Mouse (Mus musculus) thymus, adult 2 months (tissue): ENCODE results near the gene Pde4d. TPM values are rescaled to one million over a fixed set of nuclear protein-coding genes. Genes with fewer than 3 reads are reported as not detected.

Source experiments
- DNase-seq: peaks from one replicate; pipeline ENCODE4 v3.0.0; 2021
- H3K27ac ChIP-seq: fragments of 200-500 bp; 2 replicates; pipeline ENCODE4 v1.5.1; 2012; ENCODE audit warnings: low read length, control low read depth; ENCODE audit not compliant: control insufficient read depth, insufficient read depth
- H3K27me3 ChIP-seq: fragments of 200-500 bp; 2 replicates; pipeline ENCODE4 v1.6.1; 2012; ENCODE audit warnings: mild to moderate bottlenecking, low read length, moderate library complexity, mixed read lengths; ENCODE audit not compliant: control insufficient read depth, insufficient read depth
- H3K36me3 ChIP-seq: fragments of 200-500 bp; 2 replicates; pipeline ENCODE4 v1.6.1; 2012; ENCODE audit warnings: mild to moderate bottlenecking, low read length, moderate library complexity; ENCODE audit not compliant: control insufficient read depth, insufficient read depth
- H3K4me1 ChIP-seq: fragments of 200-500 bp; replicated peaks from 2 replicates; pipeline ENCODE4 v1.6.1; 2012; ENCODE audit warnings: low read length; ENCODE audit not compliant: control insufficient read depth, insufficient read depth
- H3K4me3 ChIP-seq: fragments of 200-500 bp; 2 replicates; pipeline ENCODE4 v1.5.1; 2012; ENCODE audit warnings: mild to moderate bottlenecking, low read length, control low read depth, moderate library complexity; ENCODE audit not compliant: control insufficient read depth, insufficient read depth
- CTCF ChIP-seq: fragments of 200-500 bp; IDR thresholded peaks from 2 replicates; pipeline ENCODE4 v1.5.1; 2012; ENCODE audit warnings: mild to moderate bottlenecking, control low read depth, low read length, moderate library complexity, borderline replicate concordance; ENCODE audit not compliant: control insufficient read depth, poor library complexity, insufficient read depth; ENCODE audit errors: extremely low read depth
- POLR2A ChIP-seq: fragments of 200-500 bp; IDR thresholded peaks from 2 replicates; pipeline ENCODE4 v1.6.1; 2012; ENCODE audit warnings: mild to moderate bottlenecking, low read length, control low read depth, moderate library complexity; ENCODE audit not compliant: control insufficient read depth, poor library complexity, insufficient read depth; ENCODE audit errors: extremely low read depth
- WGBS: fragments of 180-500 bp; shearing (Covaris S2); methylation state at CpG from one replicate; pipeline ENCODE4 v1.1.7; 2018; 5-methylcytosine and 5-hydroxymethylcytosine counted together
- polyA plus RNA-seq: library from polyadenylated mRNA; depleted of rRNA; stranded (reverse); fragments of >200 nt; gene quantifications from 2 replicates; pipeline ENCODE4 v1.2.3, GENCODE M21; 2012

Gene Pde4d
- polyA plus RNA-seq, 1 experiment: 35.2 TPM

DNA sequence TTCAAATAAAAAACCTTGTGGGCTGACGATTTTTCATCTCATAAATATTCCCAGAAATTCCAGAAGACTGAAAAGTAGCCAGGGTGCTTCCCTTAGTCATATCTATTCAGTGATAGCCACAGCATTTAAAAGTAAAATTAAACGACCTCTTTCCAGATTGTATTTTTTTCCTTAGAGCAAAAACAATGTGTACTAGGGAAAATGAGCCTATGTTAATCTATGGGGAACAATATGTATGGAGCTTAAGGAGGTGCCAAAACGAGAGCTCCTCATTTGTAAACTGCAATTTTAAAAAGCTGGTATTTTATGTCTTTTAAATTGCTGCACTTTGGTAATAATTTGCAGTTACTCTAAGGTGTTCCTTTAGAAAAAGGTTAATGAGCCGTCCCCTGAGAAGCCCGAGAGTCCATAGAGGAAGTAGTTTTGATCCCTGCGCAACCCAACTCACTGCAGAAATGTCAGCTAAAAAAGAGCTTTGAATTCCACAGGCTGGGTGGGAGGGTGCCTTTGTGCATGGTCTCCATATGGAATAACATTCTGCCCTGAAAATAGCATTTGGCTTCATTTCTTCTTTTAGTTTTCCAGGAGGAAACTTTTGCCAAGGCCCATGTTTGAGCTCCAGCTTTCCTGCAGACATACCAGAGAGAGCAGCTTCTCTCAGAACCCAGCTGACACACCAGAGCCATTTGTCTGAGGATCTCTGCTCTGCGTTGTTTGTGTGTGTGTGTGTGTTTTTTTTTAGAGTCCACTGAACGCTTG lies 1222.0 kb downstream of the Pde4d start:
- Histone ChIP-seq H3K36me3 (no peaks in the 10 kb centered on the region), H3K27me3 (no peaks in the 10 kb centered on the region), H3K27ac (no peak overlapping the region), H3K4me1 (no peaks in the 10 kb centered on the region), H3K4me3 (no peak overlapping the region)
- WGBS: 88% methylated on average over 8 of the region's 8 CpGs
- no peak for DNase-seq
- TF ChIP-seq POLR2A (no peak), CTCF (no peak)

DNA sequence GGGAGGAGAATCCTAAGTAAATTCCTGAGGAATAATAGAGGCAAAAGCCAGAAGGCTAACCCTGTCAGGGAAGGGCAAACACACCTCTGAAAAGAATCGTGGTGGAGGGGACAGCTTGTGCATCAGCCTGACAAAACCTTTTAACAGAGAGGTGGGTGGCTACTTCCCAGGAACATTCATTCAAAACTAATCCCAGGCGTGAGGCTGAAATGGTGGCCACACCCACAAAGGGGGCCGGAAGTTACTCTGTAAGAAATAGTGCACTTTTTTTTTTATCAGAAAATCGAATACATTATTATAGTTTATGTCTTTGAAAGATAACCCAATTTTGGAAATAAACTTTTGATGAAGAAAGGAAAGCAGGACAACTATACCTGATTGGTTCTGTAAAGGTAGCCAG lies 1227.3 kb downstream of the Pde4d start:
- no peak for TF ChIP-seq POLR2A
- TF ChIP-seq CTCF: no peak
- Histone ChIP-seq H3K4me3 (no peak overlapping the region), H3K4me1 (no peaks in the 10 kb centered on the region), H3K27me3 (no peaks in the 10 kb centered on the region), H3K27ac (no peak overlapping the region), H3K36me3 (no peaks in the 10 kb centered on the region)
- no peak for DNase-seq
- WGBS: 86% methylated on average over 4 of the region's 4 CpGs

DNA sequence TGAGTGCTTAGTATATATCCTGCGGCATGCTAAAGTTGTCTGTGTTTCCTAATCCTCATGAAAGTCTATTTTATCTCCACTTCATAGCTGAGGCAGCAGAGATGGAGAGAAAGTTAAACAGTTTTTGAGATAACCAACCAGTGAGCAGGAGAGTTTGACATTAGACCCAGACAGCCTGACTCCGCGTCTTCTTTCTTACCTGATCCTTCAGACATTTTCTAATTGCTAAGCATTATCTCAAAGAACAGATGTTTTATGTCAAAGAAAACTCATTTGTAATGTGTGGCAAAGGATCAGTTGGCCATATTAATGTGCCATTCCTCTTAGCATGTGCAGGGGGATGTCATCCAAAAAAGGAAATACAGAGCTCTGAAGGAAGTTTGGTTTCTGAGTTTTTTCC lies 1227.9 kb downstream of the Pde4d start:
- DNase-seq: no peak
- 98% methylated on average over 3 of the region's 3 CpGs for WGBS

DNA sequence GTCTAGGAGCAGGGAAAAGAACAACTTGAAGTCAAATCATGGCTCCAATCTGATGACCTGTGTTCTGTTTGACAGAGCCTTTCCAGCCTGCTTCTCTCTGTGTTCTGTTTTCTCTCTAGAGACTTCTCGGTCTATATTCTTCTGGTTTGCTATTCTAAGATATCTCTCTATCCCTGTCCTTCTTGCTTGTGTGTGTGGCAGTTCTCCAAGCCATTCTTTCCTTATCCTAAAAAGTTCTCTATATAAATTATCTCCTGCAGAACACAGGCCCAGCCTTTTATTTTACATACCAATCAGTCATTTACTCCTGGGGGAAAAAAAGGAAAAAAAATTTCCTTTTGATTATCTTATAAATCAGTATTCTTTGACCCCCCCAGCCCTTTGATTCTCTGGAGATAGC lies 1229.2 kb downstream of the Pde4d start:
- 94% methylated on average over 1 of the region's 1 CpGs for WGBS
- no peaks in the 10 kb centered on the region for H3K27me3 ChIP-seq
- no peaks in the 10 kb centered on the region for H3K4me1 ChIP-seq
- H3K4me3 ChIP-seq: no peak overlapping the region
- TF ChIP-seq POLR2A (no peak), CTCF (no peak)
- H3K27ac ChIP-seq: no peak overlapping the region
- no peak for DNase-seq
- H3K36me3 ChIP-seq: no peaks in the 10 kb centered on the region

More for the DNA sequence above, 1227.9 kb downstream of the Pde4d start:
- H3K36me3 ChIP-seq: no peaks in the 10 kb centered on the region
- no peak overlapping the region for H3K4me3 ChIP-seq
- H3K27me3 ChIP-seq: no peaks in the 10 kb centered on the region
- no peak overlapping the region for H3K27ac ChIP-seq
- H3K4me1 ChIP-seq: no peaks in the 10 kb centered on the region
- TF ChIP-seq CTCF (no peak), POLR2A (no peak)

DNA sequence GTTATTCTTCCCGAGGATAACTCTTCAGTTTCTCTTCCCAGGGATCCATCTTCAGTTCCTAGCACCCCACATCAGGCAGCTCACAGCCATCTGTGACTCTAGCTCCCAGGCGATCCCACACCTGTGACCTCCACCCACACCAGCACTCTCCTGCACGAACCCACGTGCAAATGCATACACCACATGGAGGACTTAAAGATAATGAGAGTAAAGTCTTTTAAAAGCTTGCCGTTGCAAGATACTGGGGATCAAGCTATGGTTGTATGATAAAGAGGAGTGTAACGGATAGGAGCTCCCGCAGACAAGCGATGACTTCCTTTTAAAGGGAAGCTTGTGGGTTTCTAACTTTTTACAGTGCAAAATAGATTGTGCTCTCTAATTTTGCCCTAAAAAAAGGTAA lies 1230.5 kb downstream of the Pde4d start:
- no peak for DNase-seq
- H3K4me3 ChIP-seq: no peak overlapping the region
- peaks cover 1% of the 10 kb centered on the region; the same call in 1 of the 2 replicates for H3K4me1 ChIP-seq
- 90% methylated on average over 8 of the region's 8 CpGs for WGBS
- TF ChIP-seq CTCF (no peak), POLR2A (no peak)
- H3K27me3 ChIP-seq: no peaks in the 10 kb centered on the region
- no peaks in the 10 kb centered on the region for H3K36me3 ChIP-seq
- H3K27ac ChIP-seq: no peak overlapping the region

DNA sequence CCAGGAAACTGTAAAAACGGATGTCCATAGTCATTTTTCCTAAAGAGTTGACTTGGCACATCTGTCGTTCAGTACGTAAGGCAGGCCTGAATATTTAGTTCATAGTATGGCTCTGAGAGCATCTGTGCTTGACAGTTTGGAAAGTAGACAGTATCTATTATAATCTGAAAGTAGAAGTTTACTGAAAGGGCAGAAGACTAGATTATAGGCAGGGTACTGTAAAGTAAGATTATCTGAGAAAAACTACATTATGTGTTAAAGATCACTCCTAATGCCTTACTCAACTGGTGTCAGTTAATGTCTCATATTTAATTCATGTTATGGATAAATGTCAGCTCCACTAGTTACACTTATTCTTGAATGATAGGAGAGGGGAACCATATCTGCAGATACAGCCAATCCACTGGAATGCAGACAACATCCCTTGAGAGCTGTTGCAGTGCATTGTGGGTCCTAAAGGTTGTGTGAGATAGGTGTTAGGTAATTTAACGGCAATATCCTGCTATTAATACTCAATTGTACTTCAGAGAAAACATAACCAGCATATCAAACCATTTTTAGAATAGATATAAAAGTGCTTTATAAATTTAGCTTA lies 1232.0 kb downstream of the Pde4d start:
- TF ChIP-seq CTCF (no peak), POLR2A (no peak)
- Histone ChIP-seq H3K27me3 (no peaks in the 10 kb centered on the region), H3K4me1 (peaks cover 4% of the 10 kb centered on the region; the same call in 1 of the 2 replicates), H3K27ac (no peak overlapping the region), H3K36me3 (no peaks in the 10 kb centered on the region), H3K4me3 (no peak overlapping the region)
- no peak for DNase-seq
- 90% methylated on average over 4 of the region's 4 CpGs for WGBS

DNA sequence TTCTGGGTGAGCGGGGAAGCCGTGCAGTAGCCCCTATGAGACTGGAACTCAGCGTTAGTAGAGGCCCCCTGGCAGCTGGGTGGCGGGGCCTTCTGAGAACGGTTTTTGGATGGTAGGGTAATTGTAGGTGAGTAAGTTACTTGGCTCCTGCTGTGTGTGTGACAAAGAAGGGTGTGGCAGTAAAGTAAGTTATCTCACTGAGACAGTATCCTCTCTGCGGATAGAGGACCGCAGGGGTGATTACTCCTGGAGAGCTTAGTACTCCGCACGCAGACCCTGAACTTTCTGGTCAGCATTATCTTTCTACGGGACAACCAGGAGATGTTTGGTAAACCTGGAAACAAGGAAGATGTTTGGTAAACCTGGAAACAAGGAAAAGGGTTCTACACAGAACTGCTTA lies 1233.3 kb downstream of the Pde4d start:
- DNase-seq: no peak
- Histone ChIP-seq H3K4me3 (no peak overlapping the region), H3K4me1 (peaks cover 4% of the 10 kb centered on the region; the same call in 1 of the 2 replicates), H3K27me3 (no peaks in the 10 kb centered on the region), H3K36me3 (no peaks in the 10 kb centered on the region), H3K27ac (no peak overlapping the region)
- 98% methylated on average over 10 of the region's 10 CpGs for WGBS
- TF ChIP-seq POLR2A (no peak), CTCF (no peak)
